ENCODE assay signal across 11 mouse cellular contexts in the genomic region with DNA sequence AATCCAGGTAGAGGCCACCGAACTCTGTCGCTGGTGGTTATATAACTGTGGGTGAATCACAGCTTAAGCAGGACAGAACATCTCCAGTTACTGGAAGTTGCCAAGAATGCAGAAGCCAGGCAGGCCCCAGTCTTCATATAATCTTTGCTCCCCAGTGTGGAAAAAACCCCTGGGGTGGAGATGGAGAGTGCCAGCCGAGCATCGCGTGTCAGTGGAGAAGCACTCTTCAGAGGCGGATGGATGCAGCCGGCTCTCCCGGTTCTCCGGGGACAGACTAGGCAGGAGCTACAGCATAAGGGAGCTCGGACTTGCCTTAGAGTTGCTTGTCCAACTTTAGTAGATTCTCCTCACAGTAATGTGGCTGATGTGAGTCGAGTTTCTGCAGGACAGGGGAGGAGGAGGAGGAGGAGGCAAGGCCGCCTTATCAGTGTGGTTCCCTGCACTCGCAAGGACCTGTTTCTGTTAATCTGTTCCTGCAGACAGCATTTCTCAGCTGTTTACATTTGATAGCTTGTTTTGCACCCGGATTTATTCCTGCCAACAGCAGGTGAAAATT. TPM values are rescaled to one million over a fixed set of nuclear protein-coding genes. Genes with fewer than 3 reads are reported as not detected.
A peak's percentile ranks its signal among the peaks of the same experiment; 100 is the strongest.
DNase-seq lines count a peak whose midpoint lies in the region; ATAC-seq and TF ChIP-seq lines count a peak whose summit lies in the region.
"Had no signal": no experiment of that assay in that cellular context is flagged by ENCODE, and none has a peak within 500 bp of the region (broad histone marks: within the 10 kb centered on the region; RNA-seq: fewer than 3 reads in every experiment).

No protein-coding gene starts in this region.

- H3K4me3 ChIP-seq in left cerebral cortex, adult 2 months: no peak overlapping the region
- H3K4me3 ChIP-seq: forebrain, embryonic 10.5 days; midbrain, embryonic 15.5 days had no signal

- no peak for TF ChIP-seq CTCF in left cerebral cortex, adult 2 months (IDR thresholded peaks at IDR 0.05)

- intact Hi-C loops in left cerebral cortex, adult 2 months (cut with DNase I): no loop called here

- H3K27ac ChIP-seq in left cerebral cortex, adult 2 months: peak overlapping the region; percentile 37
- H3K27ac ChIP-seq: forebrain, embryonic 10.5 days; midbrain, embryonic 15.5 days had no signal

- ATAC-seq in erythroblast, adult 5-6 weeks (replicated peaks; ENCODE audit: low FRiP score, poor library complexity, severe bottlenecking): peak; percentile 87
- peak; percentile 95 for ATAC-seq in megakaryocyte-erythroid progenitor cell, adult 5-6 weeks (replicated peaks; ENCODE audit: low FRiP score, low TSS enrichment, poor library complexity, severe bottlenecking)
- ATAC-seq: midbrain, embryonic 15.5 days had no signal

- DNase-seq in cerebellum, adult 18-20 months: peak; percentile 23 to 43
- no peak for DNase-seq in cerebellum, postnatal 4 days (ENCODE audit: low spot score in 2 of 2)
- peak in 1 of 2 experiments; percentile 20 for DNase-seq in left cerebral cortex, adult 2 months (ENCODE audit: extremely low spot score in 1 of 2, low spot score in 2 of 2)
- no peak for DNase-seq in left cerebral cortex, adult 11 months (ENCODE audit: low spot score)
- DNase-seq in layer of hippocampus, adult 9-10 months (ENCODE audit: low spot score): no peak
- DNase-seq in embryo, embryonic 9.5 days (ENCODE audit: extremely low spot score): no peak
- DNase-seq: lung, adult 18-20 months had no signal

RNA-seq across cellular contexts. Expression of a gene that starts 10.1 kb away (rescaled TPM):
- total RNA-seq in left cerebral cortex, adult 2 months (2021): 10 to 100 TPM; 56.1 to 58.7 TPM
- total RNA-seq in erythroblast, adult 5-6 weeks (2015; ENCODE audit: low replicate concordance): 601 and 720 TPM in 2 replicates
- 1,621 and 2,086 TPM in 2 replicates for total RNA-seq in erythroblast, adult 5-6 weeks (2017; ENCODE audit: low replicate concordance)
- 9.2 and 21.2 TPM in 2 replicates for total RNA-seq in megakaryocyte-erythroid progenitor cell, adult 5-6 weeks (2014; fragmentation: Nextera tagmentation)
- 17.1 and 26.4 TPM in 2 replicates for total RNA-seq in megakaryocyte-erythroid progenitor cell, adult 5-6 weeks (2017)

Comparison
In these comparisons a context has a peak if more than half of its experiments do, and no peak if none do; other contexts are left out.
1. DNase-seq: peak in cerebellum, adult 18-20 months (2 of 2); none in cerebellum, postnatal 4 days (0 of 2), left cerebral cortex, adult 11 months (single experiment), layer of hippocampus, adult 9-10 months (single experiment) and embryo, embryonic 9.5 days (single experiment).
2. RNA of a gene that starts 10.1 kb away (total RNA-seq): 601 to 2,086 TPM in erythroblast, adult 5-6 weeks; 56.1 to 58.7 TPM in left cerebral cortex, adult 2 months and 9.2 to 26.4 TPM in megakaryocyte-erythroid progenitor cell, adult 5-6 weeks; every median in the first group is over 10 times any median in the second.